Mouse (Mus musculus) forebrain, embryonic 13.5 days (tissue): ENCODE results near the gene Pfdn5. TPM values are rescaled to one million over a fixed set of nuclear protein-coding genes. Genes with fewer than 3 reads are reported as not detected.
"Not testable (repeated sequence)": the region's sequence is repeated elsewhere in the genome, so short reads cannot be mapped to it uniquely, and the experiment has no call there.

Experiments used
- ATAC-seq: fragments of 200-750 bp; cut with Nextera tagmentation; 2 replicates; pipeline ENCODE4 v1.8.0; 2017
- H3K27ac ChIP-seq: fragments of 300-500 bp; sonication (generic); 2 replicates; pipeline ENCODE4 v1.5.1; 2015; ENCODE audit warnings: inconsistent platforms, mild to moderate bottlenecking, moderate library complexity
- H3K27me3 ChIP-seq: fragments of 300-500 bp; sonication (generic); 2 replicates; pipeline ENCODE4 v1.6.1; 2015; ENCODE audit warnings: mild to moderate bottlenecking, inconsistent platforms
- H3K36me3 ChIP-seq: fragments of 300-500 bp; sonication (generic); 2 replicates; pipeline ENCODE4 v1.6.1; 2015; ENCODE audit warnings: mild to moderate bottlenecking, inconsistent platforms; ENCODE audit not compliant: poor library complexity, severe bottlenecking
- H3K4me1 ChIP-seq: fragments of 300-500 bp; sonication (generic); 2 replicates; pipeline ENCODE4 v1.6.1; 2015; ENCODE audit warnings: inconsistent platforms
- H3K4me2 ChIP-seq: fragments of 300-500 bp; sonication (generic); 2 replicates; pipeline ENCODE4 v1.6.1; 2015; ENCODE audit warnings: inconsistent platforms, mild to moderate bottlenecking, moderate library complexity
- H3K4me3 ChIP-seq: fragments of 300-500 bp; sonication (generic); 2 replicates; pipeline ENCODE4 v1.5.1; 2015; ENCODE audit warnings: mild to moderate bottlenecking, inconsistent platforms
- H3K9ac ChIP-seq: fragments of 300-500 bp; sonication (generic); 2 replicates; pipeline ENCODE4 v1.6.1; 2015; ENCODE audit warnings: mild to moderate bottlenecking, inconsistent platforms
- H3K9me3 ChIP-seq: fragments of 300-500 bp; sonication (generic); replicated peaks from 2 replicates; pipeline ENCODE4 v1.6.1; 2016; ENCODE audit warnings: inconsistent platforms
- WGBS: fragments of 180-500 bp; shearing (Covaris S2); methylation state at CpG from one replicate; pipeline ENCODE4 v1.1.7; 2015; 5-methylcytosine and 5-hydroxymethylcytosine counted together
- polyA plus RNA-seq: library from polyadenylated mRNA; unstranded; fragments of >200 nt; fragmentation: Nextera tagmentation; extraction: Ambion mirVana; gene quantifications from 2 replicates; pipeline ENCODE4 v1.2.1, GENCODE M21; 2015

The Pfdn5 gene
- polyA plus RNA-seq, 1 experiment from 2014 or later = 502 TPM

DNA sequence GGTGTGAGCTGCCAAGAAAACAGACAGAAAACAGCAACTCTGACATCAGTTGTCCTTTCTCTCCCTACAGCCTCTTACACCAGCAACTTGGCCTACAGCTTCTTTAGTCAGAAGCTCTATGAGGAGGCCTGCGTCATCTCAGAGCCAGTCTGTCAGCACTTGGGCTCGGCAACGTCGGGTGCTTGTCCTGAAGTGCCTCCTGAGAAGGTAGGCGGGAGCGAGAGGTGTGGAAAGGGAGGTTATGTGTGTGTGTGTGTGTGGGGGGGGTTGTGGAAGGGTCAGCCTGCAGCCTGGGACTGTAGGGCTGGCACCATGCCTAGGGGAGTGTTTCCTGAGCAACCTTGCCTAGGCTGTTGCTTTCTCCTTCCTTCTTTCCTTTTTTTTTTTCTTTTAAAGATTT is 23.4 kb upstream of the Pfdn5 start:
- H3K9me3 ChIP-seq = no peaks in the 10 kb centered on the region
- 89% methylated on average over 6 of the region's 6 CpGs for WGBS
- H3K4me3 ChIP-seq = no peak overlapping the region
- peaks cover 86% of the 10 kb centered on the region for H3K36me3 ChIP-seq
- no peaks in the 10 kb centered on the region for H3K27me3 ChIP-seq
- H3K9ac ChIP-seq = 0 out of 2 replicates have a peak overlapping the region, but pooled peaks have one; percentile 16
- ATAC-seq = no peak
- no peaks in the 10 kb centered on the region for H3K4me1 ChIP-seq
- no peak overlapping the region for H3K4me2 ChIP-seq
- H3K27ac ChIP-seq = no peak overlapping the region

DNA sequence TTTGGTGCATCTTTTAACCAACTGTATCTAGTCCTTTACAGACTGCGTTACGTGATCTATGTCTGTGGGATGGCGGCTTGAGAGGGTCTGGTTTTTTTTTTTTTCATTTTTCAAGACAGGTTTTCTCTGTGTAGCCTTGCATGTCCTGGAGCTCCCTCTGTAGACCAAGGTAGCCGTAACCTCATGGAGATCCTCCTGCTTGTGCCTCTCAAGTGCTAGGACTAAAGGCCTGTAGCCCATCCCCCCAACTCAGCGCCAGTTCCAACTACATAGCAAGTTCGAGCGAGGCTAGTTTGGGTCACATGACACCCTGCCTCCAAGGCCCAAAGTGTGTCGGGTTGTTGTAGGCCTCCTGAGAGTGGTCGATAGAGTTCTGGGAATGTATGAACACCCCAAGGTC is 17.2 kb upstream of the Pfdn5 start:
- Histone ChIP-seq H3K4me2 (no peak overlapping the region), H3K9ac (no peak overlapping the region), H3K4me3 (no peak overlapping the region), H3K9me3 (no peaks in the 10 kb centered on the region), H3K27ac (no peak overlapping the region), H3K4me1 (no peaks in the 10 kb centered on the region), H3K36me3 (peaks cover 91% of the 10 kb centered on the region), H3K27me3 (no peaks in the 10 kb centered on the region)
- ATAC-seq = no peak
- WGBS = 88% methylated on average over 9 of the region's 9 CpGs

GRCm38 (mm10) chr15:102310074-102310845 is 15.7 kb upstream of the Pfdn5 start:
- H3K4me1 ChIP-seq = no peaks in the 10 kb centered on the region

DNA sequence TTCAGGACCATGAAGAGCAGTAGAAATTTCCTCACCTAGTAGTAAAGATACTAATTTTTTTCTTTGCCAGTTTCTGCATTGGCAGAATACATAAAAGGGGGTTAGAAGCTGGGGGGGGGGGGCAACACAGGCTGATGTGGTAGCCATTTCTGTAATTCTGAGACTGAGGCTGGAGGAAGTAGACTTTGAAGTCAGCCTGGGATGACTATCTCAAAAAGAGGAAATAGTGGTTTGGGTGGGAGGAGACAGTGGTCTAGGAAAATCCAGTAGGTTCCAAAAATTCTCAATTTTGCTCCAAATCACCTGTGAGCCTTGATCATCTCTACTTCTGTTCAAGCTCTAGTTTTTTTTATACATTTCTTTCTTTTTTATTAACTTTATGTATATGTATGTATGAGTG is 14.4 kb upstream of the Pfdn5 start:
- peaks cover 90% of the 10 kb centered on the region for H3K36me3 ChIP-seq
- no peak for ATAC-seq

More at GRCm38 (mm10) chr15:102310074-102310845, 15.7 kb upstream of the Pfdn5 start:
- H3K4me3 ChIP-seq = no peak overlapping the region
- H3K36me3 ChIP-seq = peaks cover 90% of the 10 kb centered on the region
- no peak overlapping the region for H3K4me2 ChIP-seq
- H3K9me3 ChIP-seq = no peaks in the 10 kb centered on the region
- H3K9ac ChIP-seq = no peak overlapping the region
- H3K27ac ChIP-seq = no peak overlapping the region
- no peak for ATAC-seq
- WGBS = 92% methylated on average over 10 of the region's 10 CpGs
- no peaks in the 10 kb centered on the region for H3K27me3 ChIP-seq

DNA sequence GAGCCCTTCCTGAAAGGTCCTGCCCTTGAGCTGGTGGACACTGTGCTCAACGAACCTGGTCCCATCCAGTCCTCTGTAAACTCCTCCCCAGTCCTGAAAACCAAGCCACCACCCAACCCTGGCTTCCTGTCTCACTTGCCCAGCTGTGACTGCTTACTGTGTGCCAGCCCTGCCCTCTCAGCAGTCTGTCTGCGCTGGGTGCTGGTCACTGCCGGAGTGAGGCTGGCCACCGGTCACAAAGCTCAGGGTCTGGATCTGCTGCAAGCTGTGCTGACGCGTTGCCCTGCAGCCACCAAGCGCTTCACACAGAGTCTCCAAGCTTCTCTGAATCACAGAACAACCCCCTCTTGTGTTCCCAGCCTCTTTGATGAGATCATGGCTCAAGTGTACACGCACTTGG is 10.6 kb upstream of the Pfdn5 start:
- Histone ChIP-seq H3K9ac (no peak overlapping the region), H3K36me3 (peaks cover 92% of the 10 kb centered on the region), H3K4me1 (no peaks in the 10 kb centered on the region), H3K9me3 (no peaks in the 10 kb centered on the region), H3K27me3 (no peaks in the 10 kb centered on the region), H3K27ac (no peak overlapping the region), H3K4me3 (no peak overlapping the region), H3K4me2 (no peak overlapping the region)
- no peak for ATAC-seq
- 92% methylated on average over 8 of the region's 8 CpGs for WGBS

More for the DNA sequence above, 14.4 kb upstream of the Pfdn5 start:
- no peaks in the 10 kb centered on the region for H3K4me1 ChIP-seq
- H3K9ac ChIP-seq = no peak overlapping the region
- H3K4me3 ChIP-seq = no peak overlapping the region
- no peaks in the 10 kb centered on the region for H3K9me3 ChIP-seq
- no peak overlapping the region for H3K4me2 ChIP-seq
- no peak overlapping the region for H3K27ac ChIP-seq
- no peaks in the 10 kb centered on the region for H3K27me3 ChIP-seq

DNA sequence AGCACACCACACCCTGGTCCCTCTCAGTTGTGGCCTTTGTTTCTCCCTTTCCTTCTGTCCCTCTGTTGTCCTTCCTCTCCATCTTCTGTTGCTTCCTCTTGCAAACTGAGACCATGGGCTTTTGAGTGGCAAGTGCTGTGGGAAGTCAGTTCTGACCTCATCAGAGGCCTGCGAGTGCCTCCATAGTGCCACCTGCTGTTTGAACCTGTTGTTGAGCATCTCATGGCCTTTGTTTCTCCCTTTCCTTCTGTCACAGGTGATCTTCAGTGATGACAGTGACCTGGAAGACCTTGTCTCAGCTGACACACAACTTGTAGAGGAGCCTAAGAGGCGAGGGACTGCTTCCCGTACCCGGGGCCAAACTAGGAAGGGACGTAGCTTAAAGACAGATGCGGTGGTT is 9.7 kb upstream of the Pfdn5 start:
- no peak overlapping the region for H3K4me3 ChIP-seq
- H3K27me3 ChIP-seq = no peaks in the 10 kb centered on the region
- 88% methylated on average over 6 of the region's 6 CpGs for WGBS
- no peak overlapping the region for H3K9ac ChIP-seq
- no peak overlapping the region for H3K27ac ChIP-seq
- no peak overlapping the region for H3K4me2 ChIP-seq
- H3K9me3 ChIP-seq = no peaks in the 10 kb centered on the region
- peaks cover 93% of the 10 kb centered on the region for H3K36me3 ChIP-seq
- H3K4me1 ChIP-seq = no peaks in the 10 kb centered on the region
- no peak for ATAC-seq

GRCm38 (mm10) chr15:102324654-102325473 is 1.1 kb upstream of the Pfdn5 start:
- H3K4me2 ChIP-seq = peak overlapping the region; percentile 88
- 83% methylated on average over 12 of the region's 12 CpGs for whole genome bisulfite sequencing
- no peaks in the 10 kb centered on the region for H3K27me3 ChIP-seq
- peaks cover 13% of the 10 kb centered on the region for H3K4me1 ChIP-seq
- H3K9ac ChIP-seq = no peak overlapping the region
- peaks cover 59% of the 10 kb centered on the region for H3K36me3 ChIP-seq
- H3K27ac ChIP-seq = no peak overlapping the region
- ATAC-seq = no peak
- H3K4me3 ChIP-seq = no peak overlapping the region; the same call in 1 of the 2 replicates
- H3K9me3 ChIP-seq = no peaks in the 10 kb centered on the region

DNA sequence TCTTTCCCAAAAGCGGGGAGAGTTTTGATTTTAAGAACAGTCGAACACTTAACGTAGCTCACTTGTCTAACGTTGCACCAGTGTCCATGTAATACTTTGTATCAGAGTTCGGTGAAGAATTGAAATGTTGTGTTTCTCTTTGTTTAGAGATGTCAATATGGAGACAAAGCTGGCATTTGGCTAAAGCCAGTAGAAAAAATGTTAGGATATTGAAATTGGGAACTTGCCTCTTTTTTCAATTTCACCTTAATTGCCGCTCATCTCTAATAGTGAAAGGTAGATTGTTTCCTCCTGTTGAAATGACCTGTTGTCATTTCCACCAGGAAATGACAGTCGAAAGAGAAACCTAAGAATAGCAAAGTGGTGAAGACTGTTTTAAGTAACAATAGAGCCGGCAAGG is 976 bp downstream of the Pfdn5 start:
- Histone ChIP-seq H3K4me2 (peak overlapping the region; percentile 88), H3K9me3 (no peaks in the 10 kb centered on the region), H3K27ac (no peak overlapping the region), H3K27me3 (no peaks in the 10 kb centered on the region), H3K36me3 (peaks cover 51% of the 10 kb centered on the region), H3K4me3 (peak overlapping the region; percentile 95), H3K4me1 (peaks cover 19% of the 10 kb centered on the region), H3K9ac (peak overlapping the region; percentile 89)
- ATAC-seq = no peak
- WGBS = 72% methylated on average over 8 of the region's 8 CpGs

GRCm38 (mm10) chr15:102331610-102332015 is 5.7 kb downstream of the Pfdn5 start, which contains the start of gene Myg1:
TSS of gene Myg1 (plus strand) at chr15:102331709.
- Histone ChIP-seq H3K9me3 (no peaks in the 10 kb centered on the region), H3K9ac (peak within 1 kb of the TSS; percentile 76), H3K27ac (peak within 1 kb of the TSS; percentile 58; the same call in 1 of the 2 replicates), H3K4me1 (peaks cover 31% of the 10 kb centered on the region), H3K4me2 (peak within 1 kb of the TSS; percentile 94), H3K36me3 (peaks cover 70% of the 10 kb centered on the region), H3K4me3 (peak within 1 kb of the TSS; percentile 67), H3K27me3 (no peaks in the 10 kb centered on the region)
- WGBS = under 1% methylated on average over 30 of the region's 30 CpGs
- peak; percentile 97 for ATAC-seq

DNA sequence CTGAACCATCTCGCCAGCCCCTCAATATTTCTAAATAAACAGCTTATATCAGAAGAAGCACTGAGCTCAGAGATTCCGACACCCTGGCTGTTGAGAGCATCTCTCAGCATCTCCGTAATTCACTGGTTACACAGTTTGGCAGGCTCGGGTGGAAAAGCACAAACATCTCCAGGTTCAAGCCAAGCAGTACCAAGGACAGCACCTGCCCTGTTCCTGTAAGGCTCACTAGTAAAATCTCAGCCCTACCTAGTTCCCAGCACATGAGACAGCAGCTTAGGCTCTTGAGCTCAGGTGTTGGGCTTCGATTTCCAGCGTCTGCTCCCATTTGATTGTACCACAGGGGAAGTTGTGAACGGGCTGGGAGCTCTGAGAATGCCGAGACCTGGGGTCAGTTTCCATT is 9.3 kb downstream of the Pfdn5 start:
- ATAC-seq = no peak
- H3K36me3 ChIP-seq = peaks cover 85% of the 10 kb centered on the region

GRCm38 (mm10) chr15:102335925-102336324 is 10.0 kb downstream of the Pfdn5 start:
- 95% methylated on average over 5 of the region's 5 CpGs for WGBS
- H3K4me2 ChIP-seq, H3K4me3 ChIP-seq, H3K27me3 ChIP-seq, H3K9ac ChIP-seq, ATAC-seq, H3K27ac ChIP-seq, H3K9me3 ChIP-seq: not testable (repeated sequence)
- Histone ChIP-seq H3K4me1 (peaks cover 23% of the 10 kb centered on the region), H3K36me3 (peaks cover 85% of the 10 kb centered on the region)

More for the DNA sequence above, 9.3 kb downstream of the Pfdn5 start:
- Histone ChIP-seq H3K27ac (no peak overlapping the region), H3K4me2 (no peak overlapping the region), H3K9ac (no peak overlapping the region), H3K4me3 (no peak overlapping the region), H3K4me1 (peaks cover 23% of the 10 kb centered on the region), H3K9me3 (no peaks in the 10 kb centered on the region), H3K27me3 (no peaks in the 10 kb centered on the region)
- WGBS = 90% methylated on average over 8 of the region's 8 CpGs

DNA sequence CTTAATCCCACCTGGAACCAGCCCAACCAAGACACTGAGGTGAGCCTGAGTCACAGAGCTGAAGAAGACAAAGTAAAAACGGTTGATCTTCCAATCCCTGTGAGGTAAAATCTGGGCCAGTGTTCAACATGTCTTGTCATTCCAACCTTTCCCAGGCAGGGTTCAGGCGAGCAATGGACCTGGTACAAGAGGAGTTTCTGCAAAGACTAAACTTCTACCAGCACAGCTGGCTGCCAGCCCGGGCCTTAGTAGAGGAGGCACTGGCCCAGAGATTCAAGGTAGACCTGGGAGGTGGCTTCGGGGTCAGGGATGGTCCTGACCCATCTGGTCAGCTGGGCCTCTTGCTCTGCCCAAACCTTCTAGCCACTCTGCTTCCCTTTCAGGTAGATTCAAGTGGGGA is 11.0 kb downstream of the Pfdn5 start:
- 91% methylated on average over 4 of the region's 4 CpGs for WGBS
- Histone ChIP-seq H3K27ac (no peak overlapping the region), H3K9me3 (no peaks in the 10 kb centered on the region), H3K9ac (no peak overlapping the region), H3K4me2 (no peak overlapping the region), H3K36me3 (peaks cover 82% of the 10 kb centered on the region), H3K27me3 (no peaks in the 10 kb centered on the region), H3K4me3 (no peak overlapping the region), H3K4me1 (peaks cover 17% of the 10 kb centered on the region)
- no peak for ATAC-seq
